7 mouse cellular contexts compared by ENCODE assay signal in genomic region chr4:48045281-48045720, GRCm38 (mm10). TPM values are rescaled to one million over a fixed set of nuclear protein-coding genes. Genes with fewer than 3 reads are reported as not detected.
DNase-seq lines count a peak whose midpoint lies in the region; ATAC-seq and TF ChIP-seq lines count a peak whose summit lies in the region.

No protein-coding gene starts in this region.

- peak overlapping the region; percentile 85 for H3K4me2 ChIP-seq in embryonic facial prominence, embryonic 11.5 days (ENCODE audit: low read depth, low read length)
- H3K4me2 ChIP-seq in heart, embryonic 14.5 days (ENCODE audit: low read length): peak overlapping the region; percentile 100
- H3K4me2 ChIP-seq in limb, embryonic 13.5 days (replicated peaks): peak overlapping the region; percentile 99

- H3K36me3 ChIP-seq in embryonic facial prominence, embryonic 11.5 days (replicated peaks; ENCODE audit: control insufficient read depth, insufficient read depth, low read depth, low read length): no peaks in the 10 kb centered on the region
- H3K36me3 ChIP-seq in heart, embryonic 14.5 days (ENCODE audit: control insufficient read depth, insufficient read depth, low read length): no peaks in the 10 kb centered on the region
- H3K36me3 ChIP-seq in limb, embryonic 13.5 days: no peaks in the 10 kb centered on the region

- H3K27ac ChIP-seq in embryonic facial prominence, embryonic 11.5 days (replicated peaks; ENCODE audit: low read depth, low read length): no peak overlapping the region
- H3K27ac ChIP-seq in heart, embryonic 14.5 days (replicated peaks in 1 of 2; ENCODE audit: control insufficient read depth in 1 of 2, insufficient read depth in 1 of 2, low read depth in 2 of 2, low read length in 2 of 2): peak overlapping the region; percentile 57 to 99; a peak in 3 of 4 replicates
- no peak overlapping the region for H3K27ac ChIP-seq in limb, embryonic 13.5 days
- peak overlapping the region; percentile 81 for H3K27ac ChIP-seq in olfactory bulb, adult 2 months (ENCODE audit: insufficient read depth, low read depth, low read length)

- peak overlapping the region; percentile 58 for H3K9ac ChIP-seq in embryonic facial prominence, embryonic 11.5 days (replicated peaks; ENCODE audit: low read length)
- peak overlapping the region; percentile 69 for H3K9ac ChIP-seq in heart, embryonic 14.5 days (ENCODE audit: low read length)
- H3K9ac ChIP-seq in limb, embryonic 13.5 days: peak overlapping the region; percentile 71

- ATAC-seq in embryonic facial prominence, embryonic 11.5 days (replicated peaks; ENCODE audit: insufficient number of reproducible peaks, low FRiP score, low TSS enrichment, low read depth): no peak
- no peak for ATAC-seq in heart, embryonic 14.5 days (ENCODE audit: insufficient number of reproducible peaks, insufficient read depth, low FRiP score, low read depth)
- no peak; the same call in 1 of the 2 replicates for ATAC-seq in limb, embryonic 13.5 days (ENCODE audit: low FRiP score, low read depth)

- DNase-seq in spleen, postnatal 4 days (ENCODE audit: low spot score in 2 of 2): peak; percentile 38 to 71
- DNase-seq in spleen, postnatal 10 days (ENCODE audit: low spot score in 2 of 2): no peak
- DNase-seq in embryonic facial prominence, embryonic 11.5 days (ENCODE audit: low spot score): peak; percentile 59
- no peak for DNase-seq in natural killer cell, adult 2 months (ENCODE audit: low spot score in 2 of 2)

- TF ChIP-seq POLR2A in olfactory bulb, adult 2 months (IDR thresholded peaks at IDR 0.05; ENCODE audit: insufficient read depth, low read depth, low read length): no peak

- no peak for TF ChIP-seq CTCF in olfactory bulb, adult 2 months (IDR thresholded peaks at IDR 0.05; ENCODE audit: insufficient read depth, low read depth, low read length)

- peak overlapping the region; percentile 61 for H3K4me3 ChIP-seq in embryonic facial prominence, embryonic 11.5 days (ENCODE audit: low read depth, low read length)
- H3K4me3 ChIP-seq in heart, embryonic 14.5 days (ENCODE audit: control insufficient read depth in 1 of 2, insufficient read depth in 1 of 2, low read depth in 1 of 2, low read length in 2 of 2): peak overlapping the region; percentile 70 to 77
- H3K4me3 ChIP-seq in limb, embryonic 13.5 days: peak overlapping the region; percentile 66
- peak overlapping the region; percentile 75 for H3K4me3 ChIP-seq in olfactory bulb, adult 2 months (ENCODE audit: insufficient read depth, low read depth, low read length)

- H3K4me1 ChIP-seq in embryonic facial prominence, embryonic 11.5 days (ENCODE audit: control insufficient read depth, insufficient read depth, low read length): peaks cover 10% of the 10 kb centered on the region
- peaks cover 14 to 21% of the 10 kb centered on the region in 2 experiments for H3K4me1 ChIP-seq in heart, embryonic 14.5 days (ENCODE audit: control insufficient read depth in 2 of 2, insufficient read depth in 2 of 2, low read length in 2 of 2)
- peaks cover 46% of the 10 kb centered on the region for H3K4me1 ChIP-seq in limb, embryonic 13.5 days
- peaks cover 32% of the 10 kb centered on the region for H3K4me1 ChIP-seq in olfactory bulb, adult 2 months (ENCODE audit: control insufficient read depth, insufficient read depth, low read length)

- H3K27me3 ChIP-seq in embryonic facial prominence, embryonic 11.5 days (ENCODE audit: control insufficient read depth, insufficient read depth, low read length): peaks cover 36% of the 10 kb centered on the region
- H3K27me3 ChIP-seq in heart, embryonic 14.5 days (ENCODE audit: control insufficient read depth, insufficient read depth, low read length): peaks cover 32% of the 10 kb centered on the region
- peaks cover 49% of the 10 kb centered on the region for H3K27me3 ChIP-seq in limb, embryonic 13.5 days

- no peaks in the 10 kb centered on the region for H3K9me3 ChIP-seq in embryonic facial prominence, embryonic 11.5 days (replicated peaks; ENCODE audit: control insufficient read depth, low read length)
- H3K9me3 ChIP-seq in heart, embryonic 14.5 days (ENCODE audit: control insufficient read depth, low read length): no peaks in the 10 kb centered on the region
- H3K9me3 ChIP-seq in limb, embryonic 13.5 days: no peaks in the 10 kb centered on the region

- WGBS in embryonic facial prominence, embryonic 11.5 days: 1% methylated on average over 42 of the region's 42 CpGs
- under 1% methylated on average over 39 of the region's 42 CpGs for WGBS in heart, embryonic 14.5 days
- under 1% methylated on average over 42 of the region's 42 CpGs for WGBS in limb, embryonic 13.5 days
- WGBS in olfactory bulb, adult 2 months: under 1% methylated on average over 42 of the region's 42 CpGs

RNA-seq across cellular contexts. Expression of gene Nr4a3, which starts 0.3 kb away (rescaled TPM):
- 0.20 and 0.25 TPM in 2 replicates for polyA plus RNA-seq in embryonic facial prominence, embryonic 11.5 days (2014; fragmentation: Nextera tagmentation; extraction: Ambion mirVana)
- polyA plus RNA-seq in heart, embryonic 14.5 days (2014; fragmentation: Nextera tagmentation; extraction: Ambion mirVana): 0.14 and 0.31 TPM in 2 replicates
- 0.31 and 0.34 TPM in 2 replicates for polyA plus RNA-seq in limb, embryonic 13.5 days (2015; fragmentation: Nextera tagmentation; extraction: Ambion mirVana)
- not detected in 2 replicates for polyA plus RNA-seq in olfactory bulb, adult 2 months (2012; ENCODE audit: insufficient read depth, insufficient read length, low replicate concordance, missing spikeins)

Comparison
In these comparisons a context has a peak if more than half of its experiments do, and no peak if none do; other contexts are left out.
1. DNase-seq: peak in spleen, postnatal 4 days (2 of 2) and embryonic facial prominence, embryonic 11.5 days (single experiment); none in spleen, postnatal 10 days (0 of 2) and natural killer cell, adult 2 months (0 of 2).
2. H3K27ac ChIP-seq: peak in heart, embryonic 14.5 days (2 of 2) and olfactory bulb, adult 2 months (single experiment); none in embryonic facial prominence, embryonic 11.5 days (single experiment) and limb, embryonic 13.5 days (single experiment).
3. RNA of gene Nr4a3, which starts 0.3 kb away (polyA plus RNA-seq): not detected in olfactory bulb, adult 2 months; 0.31 to 0.34 TPM in limb, embryonic 13.5 days, 0.20 to 0.25 TPM in embryonic facial prominence, embryonic 11.5 days and 0.14 to 0.31 TPM in heart, embryonic 14.5 days; every median in the first group is over 10 times any median in the second.
4. Peak in every context shown above with its lines, with median percentiles within 50 percentile points of each other: H3K4me2 ChIP-seq, H3K4me3 ChIP-seq and H3K9ac ChIP-seq.